Comparison of ENCODE assay signal across 27 mouse cellular contexts in genomic region chr3:92466576-92466975, GRCm38 (mm10). TPM values are rescaled to one million over a fixed set of nuclear protein-coding genes. Genes with fewer than 3 reads are reported as not detected.
DNase-seq lines count a peak whose midpoint lies in the region; ATAC-seq and TF ChIP-seq lines count a peak whose summit lies in the region.
"Had no signal": no experiment of that assay in that cellular context is flagged by ENCODE, and none has a peak within 500 bp of the region (broad histone marks: within the 10 kb centered on the region; RNA-seq: fewer than 3 reads in every experiment).

No protein-coding gene starts in this region.

- no peaks in the 10 kb centered on the region for H3K79me2 ChIP-seq in C2C12 (ENCODE audit: control insufficient read depth, insufficient read depth)
- H3K79me2 ChIP-seq in myocyte (ENCODE audit: control insufficient read depth, insufficient read depth), result no peaks in the 10 kb centered on the region

- no peak overlapping the region for H3ac ChIP-seq in C2C12 (ENCODE audit: control insufficient read depth, insufficient read length, low read depth)
- no peak overlapping the region for H3ac ChIP-seq in myocyte (ENCODE audit: control insufficient read depth, insufficient read length)

- H3K36me3 ChIP-seq in midbrain, postnatal 0 days (ENCODE audit: insufficient read depth, low read length), result no peaks in the 10 kb centered on the region
- no peaks in the 10 kb centered on the region for H3K36me3 ChIP-seq in midbrain, embryonic 16.5 days (ENCODE audit: control insufficient read depth, insufficient read depth, low read length)
- no peaks in the 10 kb centered on the region for H3K36me3 ChIP-seq in C2C12 (ENCODE audit: control insufficient read depth, insufficient read depth)
- no peaks in the 10 kb centered on the region for H3K36me3 ChIP-seq in myocyte (ENCODE audit: control insufficient read depth, insufficient read depth)
- H3K36me3 ChIP-seq: embryonic facial prominence, embryonic 10.5 days; embryonic facial prominence, embryonic 12.5 days; forebrain, embryonic 15.5 days had no signal

- TF ChIP-seq POLR2A in myocyte (IDR thresholded peaks at IDR 0.05; ENCODE audit: insufficient read length, low read depth), result no peak

- H3K27ac ChIP-seq in midbrain, postnatal 0 days (ENCODE audit: low read depth, low read length), result no peak overlapping the region
- no peak overlapping the region for H3K27ac ChIP-seq in midbrain, embryonic 16.5 days (ENCODE audit: low read length)
- H3K27ac ChIP-seq: embryonic facial prominence, embryonic 10.5 days; embryonic facial prominence, embryonic 12.5 days; forebrain, embryonic 13.5 days; forebrain, embryonic 15.5 days had no signal

- no peak for TF ChIP-seq CTCF in midbrain, postnatal 0 days (IDR thresholded peaks at IDR 0.05)
- no peak for TF ChIP-seq CTCF in C2C12 (IDR thresholded peaks at IDR 0.05; ENCODE audit: control insufficient read depth, insufficient read depth, insufficient read length)

- no peaks in the 10 kb centered on the region for H3K4me1 ChIP-seq in midbrain, postnatal 0 days (ENCODE audit: insufficient read depth, low read length)
- no peaks in the 10 kb centered on the region for H3K4me1 ChIP-seq in midbrain, embryonic 16.5 days (ENCODE audit: control insufficient read depth, insufficient read depth, low read length)
- H3K4me1 ChIP-seq: embryonic facial prominence, embryonic 10.5 days; embryonic facial prominence, embryonic 12.5 days; forebrain, embryonic 13.5 days; forebrain, embryonic 15.5 days had no signal

- no peaks in the 10 kb centered on the region for H3K79me3 ChIP-seq in C2C12 (ENCODE audit: low read depth)

- H3K4me2 ChIP-seq in midbrain, postnatal 0 days (ENCODE audit: low read depth, low read length, poor library complexity, severe bottlenecking), result no peak overlapping the region
- H3K4me2 ChIP-seq in midbrain, embryonic 16.5 days (ENCODE audit: low read length), result no peak overlapping the region
- H3K4me2 ChIP-seq in myocyte (ENCODE audit: low read depth), result no peak overlapping the region
- H3K4me2 ChIP-seq: embryonic facial prominence, embryonic 12.5 days; forebrain, embryonic 13.5 days; forebrain, embryonic 15.5 days had no signal

- no peaks in the 10 kb centered on the region for H3K27me3 ChIP-seq in midbrain, postnatal 0 days (ENCODE audit: insufficient read depth, low read length)
- no peaks in the 10 kb centered on the region for H3K27me3 ChIP-seq in midbrain, embryonic 16.5 days (ENCODE audit: control insufficient read depth, insufficient read depth, low read depth, low read length)
- no peaks in the 10 kb centered on the region for H3K27me3 ChIP-seq in C2C12 (ENCODE audit: control insufficient read depth, insufficient read depth, insufficient read length)
- no peaks in the 10 kb centered on the region for H3K27me3 ChIP-seq in myocyte (ENCODE audit: control insufficient read depth, insufficient read depth, insufficient read length)
- H3K27me3 ChIP-seq: embryonic facial prominence, embryonic 12.5 days; forebrain, embryonic 13.5 days; forebrain, embryonic 15.5 days had no signal

- ATAC-seq in midbrain, postnatal 0 days (ENCODE audit: low FRiP score), result no peak
- ATAC-seq in midbrain, embryonic 16.5 days, result no peak
- ATAC-seq: forebrain, embryonic 13.5 days; forebrain, embryonic 15.5 days; forebrain, postnatal 0 days had no signal

- H3K9me3 ChIP-seq in midbrain, postnatal 0 days (ENCODE audit: low read length), result no peaks in the 10 kb centered on the region
- no peaks in the 10 kb centered on the region for H3K9me3 ChIP-seq in midbrain, embryonic 16.5 days (replicated peaks; ENCODE audit: control insufficient read depth, low read length, poor library complexity, severe bottlenecking)
- H3K9me3 ChIP-seq: embryonic facial prominence, embryonic 10.5 days; embryonic facial prominence, embryonic 12.5 days; forebrain, embryonic 13.5 days; forebrain, embryonic 15.5 days had no signal

- no peak overlapping the region for H3K4me3 ChIP-seq in midbrain, postnatal 0 days (ENCODE audit: low read depth, low read length)
- no peak overlapping the region for H3K4me3 ChIP-seq in midbrain, embryonic 16.5 days (ENCODE audit: low read depth, low read length)
- H3K4me3 ChIP-seq in C2C12 (ENCODE audit: insufficient read depth, poor library complexity, severe bottlenecking), result no peak overlapping the region
- no peak overlapping the region for H3K4me3 ChIP-seq in myocyte
- H3K4me3 ChIP-seq: embryonic facial prominence, embryonic 10.5 days; embryonic facial prominence, embryonic 12.5 days; forebrain, embryonic 13.5 days; forebrain, embryonic 15.5 days had no signal

- no peak overlapping the region for H3K9ac ChIP-seq in midbrain, postnatal 0 days (replicated peaks; ENCODE audit: low read length, poor library complexity, severe bottlenecking)
- no peak overlapping the region for H3K9ac ChIP-seq in midbrain, embryonic 16.5 days (ENCODE audit: low read depth, low read length)
- H3K9ac ChIP-seq: embryonic facial prominence, embryonic 12.5 days; forebrain, embryonic 13.5 days; forebrain, embryonic 15.5 days; forebrain, postnatal 0 days had no signal

- WGBS in midbrain, postnatal 0 days, result 94% methylated on average over 1 of the region's 1 CpGs
- WGBS in midbrain, embryonic 16.5 days, result 90% methylated on average over 1 of the region's 1 CpGs

- DNase-seq in cerebellum, postnatal 10 days, result peak; percentile 4 to 6
- no peak for DNase-seq in cerebellum, postnatal 25 days
- peak; percentile 1 for DNase-seq in midbrain, postnatal 0 days (ENCODE audit: low spot score)
- no peak for DNase-seq in urinary bladder, postnatal 4 days (ENCODE audit: low spot score in 2 of 2)
- DNase-seq in urinary bladder, postnatal 25 days (ENCODE audit: low spot score), result no peak
- DNase-seq: adrenal gland, adult 8-10 months; adrenal gland, postnatal 14 days; adrenal gland, postnatal 36 days; B cell, adult 2 months; cerebellum, adult 11-12 months; cerebellum, adult 2 months; cerebellum, adult 9-10 months; cerebellum, postnatal 14 days; forebrain, postnatal 0 days had no signal

TF ChIP-seq in C2C12, 6 proteins besides CTCF, POLR2A, EP300 and RAD21:
- TF ChIP-seq MYOG (IDR thresholded peaks at IDR 0.05; ENCODE audit: control insufficient read depth, extremely low read depth, insufficient read length), result no peak
- no peak for TF ChIP-seq FOSL1 (IDR thresholded peaks at IDR 0.05; ENCODE audit: insufficient read depth, low read length, poor library complexity, severe bottlenecking)
- TF ChIP-seq CEBPB (IDR thresholded peaks at IDR 0.05; ENCODE audit: low read depth), result peak; percentile 8
- peak; percentile 49 for TF ChIP-seq MYOD1 (IDR thresholded peaks at IDR 0.05; ENCODE audit: control insufficient read depth, insufficient read length, low read depth)
- no peak for TF ChIP-seq USF1 (IDR thresholded peaks at IDR 0.05; ENCODE audit: low read depth)

TF ChIP-seq in myocyte, 11 proteins besides CTCF, POLR2A, EP300 and RAD21:
- TF ChIP-seq CEBPB (IDR thresholded peaks at IDR 0.05; ENCODE audit: insufficient read depth, poor library complexity, severe bottlenecking) (peak; percentile 47; the same call in 1 of the 2 replicates), MYOD1 (IDR thresholded peaks at IDR 0.05; ENCODE audit: control insufficient read depth in 1 of 3, insufficient read length in 2 of 3, low read depth in 2 of 3) (peak in 2 of 3 experiments; percentile 13 to 47), TCF12 (IDR thresholded peaks at IDR 0.05; ENCODE audit: insufficient read depth, poor library complexity, severe bottlenecking) (no peak), E2F4 (IDR thresholded peaks at IDR 0.05; ENCODE audit: insufficient read depth) (no peak), SRF (IDR thresholded peaks at IDR 0.05; ENCODE audit: control insufficient read depth, insufficient read length, low read depth) (no peak), REST (IDR thresholded peaks at IDR 0.05; ENCODE audit: insufficient read depth, insufficient read length) (no peak), MAX (IDR thresholded peaks at IDR 0.05; ENCODE audit: low read depth) (no peak), TCF3 (IDR thresholded peaks at IDR 0.05; ENCODE audit: insufficient read length, low read depth) (no peak), USF1 (IDR thresholded peaks at IDR 0.05; ENCODE audit: low read depth) (no peak), POLR2AphosphoS2 (IDR thresholded peaks at IDR 0.05; ENCODE audit: insufficient read length, low read depth) (no peak), MYOG (IDR thresholded peaks at IDR 0.05; ENCODE audit: control insufficient read depth in 1 of 3, insufficient read depth in 1 of 3, insufficient read length in 2 of 3, low read depth in 2 of 3) (no peak)

RNA-seq across cellular contexts. Expression of gene Sprr3, which starts 8.1 kb away (rescaled TPM):
- not detected in 2 replicates for total RNA-seq in midbrain, postnatal 0 days (2014; rRNA removed)
- polyA plus RNA-seq in midbrain, postnatal 0 days (2015; fragmentation: Nextera tagmentation; extraction: Ambion mirVana), result not detected in 2 replicates
- polyA plus RNA-seq in midbrain, embryonic 16.5 days (2015; fragmentation: Nextera tagmentation; extraction: Ambion mirVana), result not detected in 2 replicates
- not detected for polyA plus RNA-seq in C2C12 (2012; fragmentation: generic; extraction: Trizol)
- not detected for polyA plus RNA-seq in myocyte (2012; fragmentation: generic; extraction: Trizol)
- total RNA-seq: adrenal gland, adult 18-20 months; adrenal gland, adult 8-10 months; adrenal gland, postnatal 14 days; adrenal gland, postnatal 36 days; ES-E14; forebrain, postnatal 0 days; MEL had no signal
- polyA plus RNA-seq: cerebellum, adult 2 months; cortical plate, adult 2 months; embryonic facial prominence, embryonic 10.5 days; embryonic facial prominence, embryonic 12.5 days; forebrain, embryonic 11.5 days; forebrain, embryonic 13.5 days; forebrain, embryonic 15.5 days; forebrain, postnatal 0 days had no signal

RNA-seq across cellular contexts. Expression of gene Sprr1a, which starts 19.1 kb away (rescaled TPM):
- total RNA-seq in midbrain, postnatal 0 days (2014; rRNA removed), result not detected in 2 replicates
- not detected in 2 replicates for polyA plus RNA-seq in midbrain, postnatal 0 days (2015; fragmentation: Nextera tagmentation; extraction: Ambion mirVana)
- 0.24 TPM in 1 of 2 replicates, not detected in the other for polyA plus RNA-seq in midbrain, embryonic 16.5 days (2015; fragmentation: Nextera tagmentation; extraction: Ambion mirVana)
- polyA plus RNA-seq in C2C12 (2012; fragmentation: generic; extraction: Trizol) (23.8 TPM), myocyte (2012; fragmentation: generic; extraction: Trizol) (9.2 TPM)
- total RNA-seq: adrenal gland, adult 18-20 months; adrenal gland, adult 8-10 months; adrenal gland, postnatal 14 days; adrenal gland, postnatal 36 days; ES-E14; forebrain, postnatal 0 days; MEL had no signal
- polyA plus RNA-seq: embryonic facial prominence, embryonic 10.5 days; forebrain, embryonic 11.5 days; forebrain, embryonic 13.5 days; forebrain, embryonic 15.5 days; forebrain, postnatal 0 days had no signal

RNA-seq across cellular contexts. Expression of gene Sprr1b, which starts 28.0 kb away (rescaled TPM):
- total RNA-seq in midbrain, postnatal 0 days (2014; rRNA removed), result not detected in 2 replicates
- not detected in 2 replicates for polyA plus RNA-seq in midbrain, postnatal 0 days (2015; fragmentation: Nextera tagmentation; extraction: Ambion mirVana)
- polyA plus RNA-seq in midbrain, embryonic 16.5 days (2015; fragmentation: Nextera tagmentation; extraction: Ambion mirVana), result not detected in 2 replicates
- 0.46 TPM for polyA plus RNA-seq in C2C12 (2012; fragmentation: generic; extraction: Trizol)
- polyA plus RNA-seq in myocyte (2012; fragmentation: generic; extraction: Trizol), result 0.05 TPM
- total RNA-seq: adrenal gland, adult 18-20 months; adrenal gland, adult 8-10 months; adrenal gland, postnatal 14 days; adrenal gland, postnatal 36 days; ES-E14; forebrain, postnatal 0 days; MEL had no signal
- polyA plus RNA-seq: cerebellum, adult 2 months; cortical plate, adult 2 months; embryonic facial prominence, embryonic 10.5 days; embryonic facial prominence, embryonic 12.5 days; forebrain, embryonic 11.5 days; forebrain, embryonic 13.5 days; forebrain, embryonic 15.5 days; forebrain, postnatal 0 days had no signal

RNA-seq across cellular contexts. Expression of gene Sprr4, which starts 33.7 kb away (rescaled TPM):
- total RNA-seq in midbrain, postnatal 0 days (2014; rRNA removed), result not detected in 2 replicates
- polyA plus RNA-seq in midbrain, postnatal 0 days (2015; fragmentation: Nextera tagmentation; extraction: Ambion mirVana), result not detected in 2 replicates
- not detected in 2 replicates for polyA plus RNA-seq in midbrain, embryonic 16.5 days (2015; fragmentation: Nextera tagmentation; extraction: Ambion mirVana)
- polyA plus RNA-seq in C2C12 (2012; fragmentation: generic; extraction: Trizol) (not detected), myocyte (2012; fragmentation: generic; extraction: Trizol) (not detected)
- total RNA-seq: adrenal gland, adult 18-20 months; adrenal gland, adult 8-10 months; adrenal gland, postnatal 14 days; adrenal gland, postnatal 36 days; ES-E14; forebrain, postnatal 0 days; MEL had no signal
- polyA plus RNA-seq: cerebellum, adult 2 months; cortical plate, adult 2 months; embryonic facial prominence, embryonic 10.5 days; embryonic facial prominence, embryonic 12.5 days; embryonic facial prominence, embryonic 14.5 days; forebrain, embryonic 11.5 days; forebrain, embryonic 13.5 days; forebrain, embryonic 15.5 days; forebrain, postnatal 0 days had no signal

RNA-seq across cellular contexts. Expression of gene Sprr2k, which starts 34.2 kb away (rescaled TPM):
- total RNA-seq in midbrain, postnatal 0 days (2014; rRNA removed), result not detected in 2 replicates
- polyA plus RNA-seq in midbrain, postnatal 0 days (2015; fragmentation: Nextera tagmentation; extraction: Ambion mirVana), result not detected in 2 replicates
- polyA plus RNA-seq in midbrain, embryonic 16.5 days (2015; fragmentation: Nextera tagmentation; extraction: Ambion mirVana), result not detected in 2 replicates
- 4.0 TPM for polyA plus RNA-seq in C2C12 (2012; fragmentation: generic; extraction: Trizol)
- polyA plus RNA-seq in myocyte (2012; fragmentation: generic; extraction: Trizol), result 2.8 TPM
- total RNA-seq: adrenal gland, adult 18-20 months; adrenal gland, adult 8-10 months; adrenal gland, postnatal 14 days; adrenal gland, postnatal 36 days; forebrain, postnatal 0 days; MEL had no signal
- polyA plus RNA-seq: cerebellum, adult 2 months; cortical plate, adult 2 months; embryonic facial prominence, embryonic 10.5 days; embryonic facial prominence, embryonic 12.5 days; forebrain, embryonic 11.5 days; forebrain, embryonic 13.5 days; forebrain, embryonic 15.5 days; forebrain, postnatal 0 days had no signal

Comparison
In these comparisons a context has a peak if more than half of its experiments do, and no peak if none do; other contexts are left out.
1. DNase-seq: peak in cerebellum, postnatal 10 days (2 of 2) and midbrain, postnatal 0 days (single experiment); none in cerebellum, postnatal 25 days (0 of 2), urinary bladder, postnatal 4 days (0 of 2) and urinary bladder, postnatal 25 days (single experiment).